Mouse (Mus musculus): ENCODE data around the gene Ccdc74a. TPM values are rescaled to one million over a fixed set of nuclear protein-coding genes. Genes with fewer than 3 reads are reported as not detected.
"Not testable (repeated sequence)": the region's sequence is repeated elsewhere in the genome, so short reads cannot be mapped to it uniquely, and the experiment has no call there.

The Ccdc74a gene
- total RNA-seq (2014; rRNA removed) (18.2 and 20.8 TPM in 2 replicates), polyA plus RNA-seq (2015; fragmentation: Nextera tagmentation; extraction: Ambion mirVana) (32.8 and 37.6 TPM in 2 replicates)

DNA sequence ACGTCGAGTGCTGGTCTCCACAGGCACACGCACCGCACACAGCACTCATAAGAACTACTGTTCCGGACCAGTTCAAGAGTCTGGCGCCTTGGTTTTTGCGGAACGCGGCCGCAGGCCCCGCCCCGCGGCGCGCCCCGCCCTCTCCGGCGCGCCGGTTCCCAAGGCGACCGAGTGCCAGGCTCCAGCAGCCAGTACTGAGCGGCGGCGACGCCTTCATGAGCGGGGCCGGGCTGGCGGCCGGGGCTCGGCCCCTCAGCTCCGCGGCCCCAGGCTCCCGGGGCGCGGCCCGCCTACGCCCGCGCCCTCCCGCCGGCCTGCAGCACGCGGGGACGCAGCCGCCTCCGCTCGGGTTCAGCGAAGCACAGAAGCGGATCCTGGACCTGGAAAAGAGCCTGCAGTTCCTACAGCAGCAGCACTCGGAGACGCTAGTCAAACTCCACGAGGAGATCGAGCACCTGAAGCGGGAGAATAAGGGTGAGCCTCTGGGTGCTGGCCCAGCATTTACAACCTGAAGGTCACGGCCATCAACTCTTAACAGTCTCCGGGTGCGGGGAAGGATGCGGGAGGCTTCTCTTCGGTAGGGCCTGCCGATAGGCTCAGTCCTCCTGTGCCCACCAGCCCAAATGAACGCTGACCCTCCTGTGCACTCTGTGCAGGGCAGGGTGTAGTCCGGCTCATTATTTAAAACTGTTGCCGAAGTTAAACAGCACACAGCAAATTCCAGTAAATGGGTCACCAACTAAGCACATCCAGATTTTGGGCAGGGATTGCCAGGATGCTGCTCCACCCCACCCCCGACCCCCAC lies at the start of gene Ccdc74a:
TSS of gene Ccdc74a (plus strand) at position 161 of the 805 bp plus-strand sequence.
- peak within 1 kb of the TSS; percentile 59 for H3K9ac ChIP-seq (replicated peaks; ENCODE audit: low read length)
- ATAC-seq (peak; percentile 92), DNase-seq (ENCODE audit: low spot score) (peak; percentile 91)
- whole genome bisulfite sequencing, result 1% methylated on average over 65 of the region's 65 CpGs
- H3K27ac ChIP-seq, result peak within 1 kb of the TSS; percentile 66
- peaks cover 5% of the 10 kb centered on the region; the same call in 1 of the 2 replicates for H3K4me1 ChIP-seq (ENCODE audit: insufficient read depth, low read length)
- no peaks in the 10 kb centered on the region for H3K27me3 ChIP-seq (ENCODE audit: insufficient read depth, low read length)
- H3K9me3 ChIP-seq (ENCODE audit: low read length), result no peaks in the 10 kb centered on the region
- peak within 1 kb of the TSS; percentile 85 for H3K4me2 ChIP-seq (ENCODE audit: low read depth, low read length)
- peaks cover 26% of the 10 kb centered on the region for H3K36me3 ChIP-seq (ENCODE audit: insufficient read depth, low read length)
- H3K4me3 ChIP-seq (ENCODE audit: low read length), result peak within 1 kb of the TSS; percentile 62
- no peak for TF ChIP-seq CTCF (IDR thresholded peaks at IDR 0.05; ENCODE audit: low read depth)

DNA sequence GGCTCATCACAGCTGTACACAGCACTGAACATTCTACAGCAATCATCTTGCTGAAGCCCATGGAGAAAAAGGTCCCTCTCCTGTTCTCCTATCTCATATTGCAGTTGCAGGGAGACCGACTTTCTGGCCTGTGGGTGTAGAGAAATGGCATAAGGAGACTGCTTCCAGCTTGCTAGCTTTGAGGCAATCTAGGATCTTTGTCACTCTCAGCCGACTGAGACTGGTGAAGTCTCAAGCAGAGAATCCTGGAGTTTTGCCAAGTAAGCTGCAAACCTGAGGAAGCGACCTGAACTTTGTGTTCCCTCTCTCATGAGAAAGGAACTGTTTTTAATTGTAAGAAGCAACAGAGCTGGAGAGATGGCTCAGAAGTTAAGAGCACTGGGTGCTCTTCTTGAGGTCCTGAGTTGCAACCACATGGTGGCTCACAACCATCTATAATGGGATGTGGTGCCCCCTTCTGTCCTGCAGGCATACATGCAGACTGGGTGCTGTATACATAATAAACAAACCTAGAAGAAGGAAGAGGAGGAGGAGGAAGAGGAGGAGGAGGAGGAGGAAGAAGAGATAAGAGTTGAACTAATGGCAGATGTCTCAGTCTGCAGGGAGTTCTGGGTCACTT lies 45.2 kb upstream of the Ccdc74a start:
- Histone ChIP-seq H3K4me3 (ENCODE audit: low read length) (no peak overlapping the region), H3K9me3 (ENCODE audit: low read length) (no peaks in the 10 kb centered on the region), H3K27ac (no peak overlapping the region), H3K4me1 (ENCODE audit: insufficient read depth, low read length) (no peaks in the 10 kb centered on the region), H3K4me2 (ENCODE audit: low read depth, low read length) (no peak overlapping the region), H3K36me3 (ENCODE audit: insufficient read depth, low read length) (no peaks in the 10 kb centered on the region), H3K9ac (replicated peaks; ENCODE audit: low read length) (no peak overlapping the region), H3K27me3 (ENCODE audit: insufficient read depth, low read length) (no peaks in the 10 kb centered on the region)
- 68% methylated on average over 3 of the region's 3 CpGs for WGBS
- DNase-seq (ENCODE audit: low spot score) (no peak), ATAC-seq (no peak)
- peak; percentile 36 for TF ChIP-seq CTCF (IDR thresholded peaks at IDR 0.05; ENCODE audit: low read depth)

DNA sequence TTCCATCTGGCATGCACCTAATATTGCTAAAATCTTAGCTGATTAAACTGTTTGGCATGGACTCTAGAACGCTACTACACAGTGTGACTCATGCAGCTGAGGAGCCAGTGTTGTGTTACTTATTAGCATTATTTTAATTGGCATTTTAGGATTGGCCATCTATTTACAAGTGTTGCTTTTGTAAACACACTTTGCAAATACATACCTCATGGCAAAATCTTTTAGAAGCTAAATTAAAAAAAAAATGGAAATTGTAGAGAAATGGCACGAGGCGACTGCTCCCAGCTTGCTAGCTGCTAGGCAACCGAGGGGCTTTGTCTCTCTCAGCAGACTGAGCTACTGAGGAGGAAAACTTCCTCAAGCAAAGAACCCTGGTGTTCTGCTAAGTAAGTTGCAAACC lies 41.3 kb upstream of the Ccdc74a start:
- WGBS, result 37% methylated on average over 4 of the region's 4 CpGs
- no peak overlapping the region for H3K4me3 ChIP-seq (ENCODE audit: low read length)
- H3K4me2 ChIP-seq (ENCODE audit: low read depth, low read length), result no peak overlapping the region
- peak; percentile 32 for DNase-seq (ENCODE audit: low spot score)
- no peaks in the 10 kb centered on the region for H3K36me3 ChIP-seq (ENCODE audit: insufficient read depth, low read length)
- no peak for ATAC-seq
- H3K9ac ChIP-seq (replicated peaks; ENCODE audit: low read length), result no peak overlapping the region
- H3K27ac ChIP-seq, result no peak overlapping the region
- TF ChIP-seq CTCF (IDR thresholded peaks at IDR 0.05; ENCODE audit: low read depth), result no peak
- no peaks in the 10 kb centered on the region for H3K9me3 ChIP-seq (ENCODE audit: low read length)
- H3K4me1 ChIP-seq (ENCODE audit: insufficient read depth, low read length), result no peaks in the 10 kb centered on the region
- H3K27me3 ChIP-seq (ENCODE audit: insufficient read depth, low read length), result no peaks in the 10 kb centered on the region

DNA sequence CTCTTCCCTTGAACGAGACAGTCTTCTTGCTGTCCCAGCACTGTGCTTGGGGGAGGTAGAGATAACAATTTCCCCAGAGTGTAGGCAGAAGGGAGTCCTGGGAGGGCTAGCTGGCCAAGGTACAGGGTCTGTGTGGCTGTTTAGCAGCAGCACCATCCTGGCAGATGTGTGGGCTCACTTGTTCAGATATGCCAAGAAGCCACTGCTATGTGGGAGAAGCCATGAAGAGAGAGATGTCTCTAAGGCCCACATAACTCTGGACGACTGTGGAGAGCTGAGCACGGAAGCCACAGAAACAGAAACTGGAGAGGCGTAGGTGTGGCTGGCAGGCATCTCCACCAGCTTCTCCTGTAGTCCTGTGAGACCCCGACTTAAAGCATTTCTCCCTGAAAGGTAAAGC lies 40.6 kb upstream of the Ccdc74a start:
- Histone ChIP-seq H3K4me3 (ENCODE audit: low read length) (no peak overlapping the region), H3K9ac (replicated peaks; ENCODE audit: low read length) (no peak overlapping the region), H3K9me3 (ENCODE audit: low read length) (no peaks in the 10 kb centered on the region), H3K27ac (no peak overlapping the region), H3K4me1 (ENCODE audit: insufficient read depth, low read length) (no peaks in the 10 kb centered on the region), H3K4me2 (ENCODE audit: low read depth, low read length) (no peak overlapping the region), H3K27me3 (ENCODE audit: insufficient read depth, low read length) (no peaks in the 10 kb centered on the region), H3K36me3 (ENCODE audit: insufficient read depth, low read length) (no peaks in the 10 kb centered on the region)
- no peak for ATAC-seq
- TF ChIP-seq CTCF (IDR thresholded peaks at IDR 0.05; ENCODE audit: low read depth), result no peak
- 71% methylated on average over 5 of the region's 5 CpGs for WGBS
- no peak for DNase-seq (ENCODE audit: low spot score)

DNA sequence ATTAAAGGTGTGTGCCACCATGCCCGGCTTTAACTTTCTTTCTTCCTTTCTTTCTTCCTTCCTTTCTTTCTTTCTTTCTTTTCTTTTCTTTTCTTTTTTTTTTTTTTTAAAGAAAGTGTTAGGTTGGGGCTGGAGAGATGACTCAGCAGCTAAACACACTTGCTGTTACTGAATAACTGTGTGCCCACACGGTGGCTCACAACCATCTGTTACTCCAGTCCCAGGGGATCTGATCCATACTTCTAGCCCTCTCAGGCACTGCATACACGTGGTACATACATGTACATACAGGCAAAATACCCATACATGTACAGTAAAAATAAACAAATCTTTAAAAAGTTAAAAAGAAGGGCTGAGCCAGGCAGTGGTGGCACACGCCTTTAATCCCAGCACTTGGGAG lies 34.9 kb upstream of the Ccdc74a start:
- no peak overlapping the region for H3K4me2 ChIP-seq (ENCODE audit: low read depth, low read length)
- H3K27me3 ChIP-seq (ENCODE audit: insufficient read depth, low read length), result no peaks in the 10 kb centered on the region
- ATAC-seq, result no peak
- H3K4me3 ChIP-seq (ENCODE audit: low read length), result no peak overlapping the region
- WGBS, result 71% methylated on average over 4 of the region's 4 CpGs
- no peak for DNase-seq (ENCODE audit: low spot score)
- H3K27ac ChIP-seq, result no peak overlapping the region
- no peaks in the 10 kb centered on the region for H3K4me1 ChIP-seq (ENCODE audit: insufficient read depth, low read length)
- no peaks in the 10 kb centered on the region for H3K36me3 ChIP-seq (ENCODE audit: insufficient read depth, low read length)
- H3K9ac ChIP-seq (replicated peaks; ENCODE audit: low read length), result no peak overlapping the region
- no peak for TF ChIP-seq CTCF (IDR thresholded peaks at IDR 0.05; ENCODE audit: low read depth)
- no peaks in the 10 kb centered on the region for H3K9me3 ChIP-seq (ENCODE audit: low read length)

DNA sequence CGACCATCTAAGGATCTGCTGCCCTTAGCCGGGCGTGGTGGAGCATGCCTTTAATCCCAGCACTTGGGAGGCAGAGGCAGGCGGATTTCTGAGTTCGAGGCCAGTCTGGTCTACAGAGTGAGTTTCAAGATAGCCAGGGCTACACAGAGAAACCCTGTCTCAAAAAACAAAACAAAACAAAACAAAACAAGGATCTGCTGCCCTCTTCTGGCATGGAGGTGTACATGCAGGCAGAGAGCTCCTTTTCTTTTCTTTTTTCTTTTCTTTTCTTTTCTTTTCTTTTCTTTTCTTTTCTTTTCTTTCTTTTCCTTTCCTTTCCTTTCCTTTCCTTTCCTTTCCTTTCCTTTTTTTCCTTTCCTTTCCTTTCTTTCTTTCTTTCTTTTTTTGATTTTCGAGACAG lies 31.5 kb upstream of the Ccdc74a start:
- H3K4me3 ChIP-seq (ENCODE audit: low read length); H3K27me3 ChIP-seq (ENCODE audit: insufficient read depth, low read length); H3K4me2 ChIP-seq (ENCODE audit: low read depth, low read length); DNase-seq (ENCODE audit: low spot score); H3K36me3 ChIP-seq (ENCODE audit: insufficient read depth, low read length); ATAC-seq; H3K9me3 ChIP-seq (ENCODE audit: low read length); H3K4me1 ChIP-seq (ENCODE audit: insufficient read depth, low read length); H3K27ac ChIP-seq; H3K9ac ChIP-seq (replicated peaks; ENCODE audit: low read length): not testable (repeated sequence)
- 90% methylated on average over 6 of the region's 6 CpGs for WGBS
- TF ChIP-seq CTCF (IDR thresholded peaks at IDR 0.05; ENCODE audit: low read depth), result peak; percentile 65

DNA sequence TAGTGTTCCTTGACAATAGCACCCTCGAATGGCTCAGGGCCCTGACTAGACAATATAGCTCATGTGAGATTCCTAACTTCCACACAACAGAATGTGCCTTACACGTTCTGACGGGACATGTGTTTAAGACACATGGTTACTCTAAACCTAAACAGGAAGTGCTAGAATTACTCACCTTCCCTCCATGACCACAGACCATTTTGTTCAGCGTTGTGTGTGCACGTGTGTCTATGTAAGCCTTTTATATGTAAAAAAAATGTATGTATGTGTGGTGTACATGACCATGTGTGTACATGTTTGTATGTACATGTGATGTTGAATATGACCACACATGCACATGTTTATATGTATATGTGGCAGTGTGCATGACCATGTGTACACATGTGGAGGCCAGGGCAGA lies 30.1 kb upstream of the Ccdc74a start:
- DNase-seq (ENCODE audit: low spot score) (no peak), ATAC-seq (no peak)
- no peaks in the 10 kb centered on the region for H3K27me3 ChIP-seq (ENCODE audit: insufficient read depth, low read length)
- no peak overlapping the region for H3K27ac ChIP-seq
- no peak for TF ChIP-seq CTCF (IDR thresholded peaks at IDR 0.05; ENCODE audit: low read depth)
- no peak overlapping the region for H3K4me2 ChIP-seq (ENCODE audit: low read depth, low read length)
- WGBS, result 85% methylated on average over 5 of the region's 5 CpGs
- no peak overlapping the region for H3K4me3 ChIP-seq (ENCODE audit: low read length)
- no peaks in the 10 kb centered on the region for H3K9me3 ChIP-seq (ENCODE audit: low read length)
- no peak overlapping the region for H3K9ac ChIP-seq (replicated peaks; ENCODE audit: low read length)
- H3K4me1 ChIP-seq (ENCODE audit: insufficient read depth, low read length), result no peaks in the 10 kb centered on the region; the same call in 1 of the 2 replicates
- H3K36me3 ChIP-seq (ENCODE audit: insufficient read depth, low read length), result no peaks in the 10 kb centered on the region

All from hindbrain, postnatal 0 days (tissue).